Mouse (Mus musculus): ENCODE results near the gene Phf20. TPM values are rescaled to one million over a fixed set of nuclear protein-coding genes. Genes with fewer than 3 reads are reported as not detected.
"Not testable (repeated sequence)": the region's sequence is repeated elsewhere in the genome, so short reads cannot be mapped to it uniquely, and the experiment has no call there.

Gene Phf20
- total RNA-seq, 2 experiments from 2014 or later: 30.8 to 31.4 TPM

- Histone ChIP-seq H3K4me3 (peak overlapping the region; percentile 94), H3K27ac (peak overlapping the region; percentile 96)
- no peak for DNase-seq
- TF ChIP-seq CTCF (IDR thresholded peaks at IDR 0.05): no peak
- intact Hi-C loops (cut with DNase I): loop anchor here (2.0 kb wide), 2 partner anchors 16 to 98 kb away; partner anchors contain the start of gene Phf20
Measured at GRCm38 (mm10) chr2:156180824-156181590, 15.3 kb upstream of the Phf20 start.

GRCm38 (mm10) chr2:156181592-156181991, 14.7 kb upstream of the Phf20 start:
- Histone ChIP-seq H3K4me3 (peak overlapping the region; percentile 94), H3K27ac (peak overlapping the region; percentile 96)
- intact Hi-C loops (cut with DNase I): loop anchor here (2.0 kb wide), 2 partner anchors 15 to 97 kb away; partner anchors contain the start of gene Phf20
- DNase-seq: no peak
- no peak for TF ChIP-seq CTCF (IDR thresholded peaks at IDR 0.05)

- H3K4me3 ChIP-seq; intact Hi-C loops (cut with DNase I); DNase-seq; H3K27ac ChIP-seq: not testable (repeated sequence)
Measured at GRCm38 (mm10) chr2:156189241-156189640, 7.0 kb upstream of the Phf20 start.

GRCm38 (mm10) chr2:156190004-156190896, 6.0 kb upstream of the Phf20 start:
- no peak for DNase-seq
- H3K27ac ChIP-seq: peak overlapping the region; percentile 21; the same call in 1 of the 2 replicates
- intact Hi-C loops (cut with DNase I): no loop called here

GRCm38 (mm10) chr2:156191540-156191939, 4.7 kb upstream of the Phf20 start:
- intact Hi-C loops (cut with DNase I): no loop called here
- peak; percentile 23; the same call in 1 of the 2 replicates for TF ChIP-seq CTCF (IDR thresholded peaks at IDR 0.05)
- Histone ChIP-seq H3K4me3 (no peak overlapping the region), H3K27ac (no peak overlapping the region)
- DNase-seq: no peak

More at GRCm38 (mm10) chr2:156190004-156190896, 6.0 kb upstream of the Phf20 start:
- no peak overlapping the region for H3K4me3 ChIP-seq
- no peak for TF ChIP-seq CTCF (IDR thresholded peaks at IDR 0.05)

GRCm38 (mm10) chr2:156192068-156192467, 4.2 kb upstream of the Phf20 start:
- no peak overlapping the region for H3K27ac ChIP-seq
- no peak for DNase-seq
- intact Hi-C loops (cut with DNase I): no loop called here
- TF ChIP-seq CTCF (IDR thresholded peaks at IDR 0.05): no peak
- H3K4me3 ChIP-seq: no peak overlapping the region

GRCm38 (mm10) chr2:156193066-156193862, 3.0 kb upstream of the Phf20 start:
- no peak overlapping the region for H3K27ac ChIP-seq
- H3K4me3 ChIP-seq: no peak overlapping the region
- no peak for DNase-seq
- intact Hi-C loops (cut with DNase I): no loop called here
- no peak for TF ChIP-seq CTCF (IDR thresholded peaks at IDR 0.05)

GRCm38 (mm10) chr2:156194571-156194970, 1.7 kb upstream of the Phf20 start:
- intact Hi-C loops (cut with DNase I): no loop called here
- no peak for TF ChIP-seq CTCF (IDR thresholded peaks at IDR 0.05)

GRCm38 (mm10) chr2:156197129-156197911, 1.1 kb downstream of the Phf20 start:
- H3K4me3 ChIP-seq: peak overlapping the region; percentile 87
- no peak for TF ChIP-seq CTCF (IDR thresholded peaks at IDR 0.05)
- DNase-seq: no peak
- H3K27ac ChIP-seq: peak overlapping the region; percentile 98
- intact Hi-C loops (cut with DNase I): loop anchor here (2.0 kb wide), 1 partner anchor 17 kb away; the partner anchor contains the start of gene Rbm39

More at GRCm38 (mm10) chr2:156194571-156194970, 1.7 kb upstream of the Phf20 start:
- DNase-seq: no peak
- Histone ChIP-seq H3K4me3 (no peak overlapping the region), H3K27ac (peak overlapping the region; percentile 72)

GRCm38 (mm10) chr2:156199944-156200343, 3.7 kb downstream of the Phf20 start:
- Histone ChIP-seq H3K27ac (peak overlapping the region; percentile 56), H3K4me3 (no peak overlapping the region)
- intact Hi-C loops (cut with DNase I): loop anchor here (5.0 kb wide), 1 partner anchor 42 kb away; no protein-coding TSS in a partner anchor
- no peak for DNase-seq
- TF ChIP-seq CTCF (IDR thresholded peaks at IDR 0.05): no peak

GRCm38 (mm10) chr2:156201486-156201885, 5.2 kb downstream of the Phf20 start:
- intact Hi-C loops (cut with DNase I): loop anchor here (5.0 kb wide), 1 partner anchor 41 kb away; no protein-coding TSS in a partner anchor
- DNase-seq: no peak
- Histone ChIP-seq H3K4me3 (no peak overlapping the region), H3K27ac (no peak overlapping the region)
- TF ChIP-seq CTCF (IDR thresholded peaks at IDR 0.05): no peak
